Mouse (Mus musculus): ENCODE data around the gene Sf3a3. TPM values are rescaled to one million over a fixed set of nuclear protein-coding genes. Genes with fewer than 3 reads are reported as not detected.

Sf3a3 gene
- total and polyA plus RNA-seq, 2 experiments: 6.6 to 12.1 TPM

DNA sequence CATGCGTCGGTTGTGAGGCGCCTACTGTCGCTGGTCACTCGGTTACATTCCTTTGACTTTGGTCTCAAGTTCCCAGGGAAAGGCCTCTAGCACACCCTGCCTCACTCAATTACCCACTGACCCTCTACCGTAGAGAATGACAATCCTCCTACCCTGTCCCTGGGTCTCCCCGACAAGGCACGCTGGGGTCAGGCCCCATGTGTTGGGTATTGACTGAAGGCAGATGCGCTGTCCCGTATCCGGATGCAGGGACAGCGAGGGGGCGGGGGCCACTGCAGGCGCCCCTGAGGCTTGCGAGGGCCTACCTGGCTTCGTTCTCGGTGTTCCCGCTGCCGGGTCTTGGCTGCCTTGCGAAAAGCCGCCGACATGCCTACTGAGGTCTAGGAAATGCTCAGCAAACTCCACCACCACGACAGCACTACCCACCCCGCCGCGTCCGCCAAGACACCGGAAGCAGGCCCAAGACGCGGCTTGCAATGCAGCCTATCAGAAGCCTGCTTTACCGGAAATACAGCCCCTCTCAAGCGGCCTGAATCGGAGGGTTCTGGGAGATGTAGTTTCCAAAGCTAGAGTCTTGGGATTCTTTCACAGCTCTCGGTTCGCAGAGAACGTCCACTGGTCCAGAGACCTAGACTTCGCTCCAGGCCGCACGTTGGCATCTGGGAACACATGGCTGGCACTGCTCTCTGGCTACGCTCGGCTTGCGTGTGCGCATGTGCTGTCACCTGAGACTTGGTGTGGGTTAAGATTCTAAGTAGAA, 21.3 kb upstream of the Sf3a3 start, which contains the start of gene Utp11:
Gene Utp11, minus strand, starts transcription at position 466 of the 760 bp plus-strand sequence.
- peak within 1 kb of the TSS; percentile 78 for H3K4me3 ChIP-seq (ENCODE audit: insufficient read depth, low read depth, low read length)
- H3K4me1 ChIP-seq (ENCODE audit: control insufficient read depth, insufficient read depth, low read length): peaks cover 2% of the 10 kb centered on the region; the same call in 1 of the 2 replicates
- peaks cover 17% of the 10 kb centered on the region; the same call in 1 of the 2 replicates for H3K79me2 ChIP-seq (ENCODE audit: control insufficient read depth, insufficient read depth, low read length)
- H3K36me3 ChIP-seq (ENCODE audit: control insufficient read depth, insufficient read depth, low read length): no peaks in the 10 kb centered on the region
- WGBS: under 1% methylated on average over 43 of the region's 43 CpGs
- TF ChIP-seq POLR2A (IDR thresholded peaks at IDR 0.05; ENCODE audit: extremely low read depth, insufficient read depth, low read length) (peak; percentile 64; the same call in 1 of the 2 replicates), CTCF (IDR thresholded peaks at IDR 0.05; ENCODE audit: low read depth, low read length) (no peak)
- H3K27me3 ChIP-seq (ENCODE audit: control insufficient read depth, insufficient read depth, low read length): no peaks in the 10 kb centered on the region
- H3K9ac ChIP-seq (ENCODE audit: low read depth, low read length): peak within 1 kb of the TSS; percentile 82
- peak; percentile 99 for DNase-seq (ENCODE audit: extremely low read depth, low read depth, low spot score)
- peak within 1 kb of the TSS; percentile 56 for H3K27ac ChIP-seq (replicated peaks; ENCODE audit: insufficient read depth, low read depth, low read length)

DNA sequence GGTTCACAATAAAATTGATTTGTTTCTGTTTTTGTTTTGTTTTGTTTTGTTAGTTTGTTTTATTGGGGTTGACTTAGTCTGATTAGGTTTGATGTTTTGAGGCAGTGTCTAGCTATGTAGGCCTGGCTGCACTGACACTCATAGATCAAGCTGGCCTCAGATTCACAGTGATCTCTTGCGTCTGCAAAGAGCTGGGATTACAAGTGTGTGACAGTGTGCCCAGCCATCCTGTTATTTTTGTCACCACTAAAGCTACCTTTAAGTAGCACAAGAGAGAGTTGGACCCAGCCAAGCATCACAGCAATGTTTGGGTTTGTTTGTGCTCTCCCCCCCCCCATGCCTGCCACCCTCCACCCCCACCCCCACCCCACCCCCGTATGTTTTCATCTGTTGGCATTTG, 20.0 kb upstream of the Sf3a3 start:
- Histone ChIP-seq H3K4me3 (ENCODE audit: insufficient read depth, low read depth, low read length) (no peak overlapping the region), H3K4me1 (ENCODE audit: control insufficient read depth, insufficient read depth, low read length) (peaks cover 2% of the 10 kb centered on the region; the same call in 1 of the 2 replicates), H3K79me2 (ENCODE audit: control insufficient read depth, insufficient read depth, low read length) (peaks cover 17% of the 10 kb centered on the region; the same call in 1 of the 2 replicates), H3K36me3 (ENCODE audit: control insufficient read depth, insufficient read depth, low read length) (no peaks in the 10 kb centered on the region), H3K27ac (replicated peaks; ENCODE audit: insufficient read depth, low read depth, low read length) (no peak overlapping the region), H3K27me3 (ENCODE audit: control insufficient read depth, insufficient read depth, low read length) (no peaks in the 10 kb centered on the region), H3K9ac (ENCODE audit: low read depth, low read length) (no peak overlapping the region)
- no peak for TF ChIP-seq CTCF (IDR thresholded peaks at IDR 0.05; ENCODE audit: low read depth, low read length)
- no peak for TF ChIP-seq POLR2A (IDR thresholded peaks at IDR 0.05; ENCODE audit: extremely low read depth, insufficient read depth, low read length)
- WGBS: 88% methylated on average over 2 of the region's 2 CpGs
- no peak for DNase-seq (ENCODE audit: extremely low read depth, low read depth, low spot score)

DNA sequence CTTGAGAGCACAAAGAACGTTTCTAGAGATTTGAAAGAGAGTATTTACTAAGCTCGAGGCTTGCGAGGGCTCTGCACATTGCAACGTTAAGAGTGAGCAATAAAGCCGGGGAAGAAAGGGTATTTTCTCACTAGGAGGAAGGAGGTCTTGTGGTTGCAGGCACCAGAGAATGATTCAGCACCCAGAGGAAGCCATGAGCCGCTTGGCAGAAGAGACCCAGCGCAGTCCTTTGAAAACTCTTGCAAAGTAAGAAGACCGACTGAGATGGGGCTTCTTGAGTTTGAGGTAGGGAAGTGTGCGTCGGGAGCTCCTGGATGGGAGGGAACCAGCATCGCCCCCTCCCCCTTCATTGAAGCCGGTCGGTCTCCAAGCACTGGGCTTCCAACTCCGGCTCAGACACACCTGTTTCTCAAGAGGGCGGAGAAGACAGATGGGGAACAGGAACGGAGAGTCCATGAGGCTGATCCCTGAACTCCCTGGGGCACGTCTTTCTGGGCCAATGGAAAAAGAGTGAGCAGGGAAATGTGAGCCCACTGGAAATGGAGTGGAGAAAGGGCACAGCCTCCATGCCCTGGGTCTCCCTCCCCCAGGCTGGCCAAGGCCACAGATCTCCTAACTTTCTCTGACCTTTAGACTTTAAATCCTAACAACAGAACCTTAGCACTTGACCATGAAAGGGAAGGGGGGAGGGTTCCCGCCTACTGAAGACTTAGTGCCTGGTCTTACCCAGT, 18.6 kb upstream of the Sf3a3 start:
- DNase-seq (ENCODE audit: extremely low read depth, low read depth, low spot score): no peak
- H3K27me3 ChIP-seq (ENCODE audit: control insufficient read depth, insufficient read depth, low read length): peaks cover 3% of the 10 kb centered on the region; the same call in 1 of the 2 replicates
- peaks cover under 1% of the 10 kb centered on the region; the same call in 1 of the 2 replicates for H3K4me1 ChIP-seq (ENCODE audit: control insufficient read depth, insufficient read depth, low read length)
- H3K36me3 ChIP-seq (ENCODE audit: control insufficient read depth, insufficient read depth, low read length): no peaks in the 10 kb centered on the region
- H3K9ac ChIP-seq (ENCODE audit: low read depth, low read length): no peak overlapping the region
- no peak overlapping the region for H3K4me3 ChIP-seq (ENCODE audit: insufficient read depth, low read depth, low read length)
- 52% methylated on average over 18 of the region's 18 CpGs for WGBS
- H3K27ac ChIP-seq (replicated peaks; ENCODE audit: insufficient read depth, low read depth, low read length): no peak overlapping the region
- H3K79me2 ChIP-seq (ENCODE audit: control insufficient read depth, insufficient read depth, low read length): peaks cover 12% of the 10 kb centered on the region; the same call in 1 of the 2 replicates
- no peak for TF ChIP-seq POLR2A (IDR thresholded peaks at IDR 0.05; ENCODE audit: extremely low read depth, insufficient read depth, low read length)
- TF ChIP-seq CTCF (IDR thresholded peaks at IDR 0.05; ENCODE audit: low read depth, low read length): no peak

GRCm38 (mm10) chr4:124699791-124700190, 14.8 kb upstream of the Sf3a3 start:
- peaks cover 3% of the 10 kb centered on the region; the same call in 1 of the 2 replicates for H3K27me3 ChIP-seq (ENCODE audit: control insufficient read depth, insufficient read depth, low read length)
- 78% methylated on average over 6 of the region's 6 CpGs for WGBS
- peaks cover 3% of the 10 kb centered on the region for H3K4me1 ChIP-seq (ENCODE audit: control insufficient read depth, insufficient read depth, low read length)
- no peak for DNase-seq (ENCODE audit: extremely low read depth, low read depth, low spot score)
- no peak overlapping the region for H3K4me3 ChIP-seq (ENCODE audit: insufficient read depth, low read depth, low read length)
- no peaks in the 10 kb centered on the region for H3K36me3 ChIP-seq (ENCODE audit: control insufficient read depth, insufficient read depth, low read length)
- H3K79me2 ChIP-seq (ENCODE audit: control insufficient read depth, insufficient read depth, low read length): no peaks in the 10 kb centered on the region
- TF ChIP-seq CTCF (IDR thresholded peaks at IDR 0.05; ENCODE audit: low read depth, low read length) (no peak), POLR2A (IDR thresholded peaks at IDR 0.05; ENCODE audit: extremely low read depth, insufficient read depth, low read length) (no peak)
- no peak overlapping the region for H3K27ac ChIP-seq (replicated peaks; ENCODE audit: insufficient read depth, low read depth, low read length)
- H3K9ac ChIP-seq (ENCODE audit: low read depth, low read length): no peak overlapping the region

DNA sequence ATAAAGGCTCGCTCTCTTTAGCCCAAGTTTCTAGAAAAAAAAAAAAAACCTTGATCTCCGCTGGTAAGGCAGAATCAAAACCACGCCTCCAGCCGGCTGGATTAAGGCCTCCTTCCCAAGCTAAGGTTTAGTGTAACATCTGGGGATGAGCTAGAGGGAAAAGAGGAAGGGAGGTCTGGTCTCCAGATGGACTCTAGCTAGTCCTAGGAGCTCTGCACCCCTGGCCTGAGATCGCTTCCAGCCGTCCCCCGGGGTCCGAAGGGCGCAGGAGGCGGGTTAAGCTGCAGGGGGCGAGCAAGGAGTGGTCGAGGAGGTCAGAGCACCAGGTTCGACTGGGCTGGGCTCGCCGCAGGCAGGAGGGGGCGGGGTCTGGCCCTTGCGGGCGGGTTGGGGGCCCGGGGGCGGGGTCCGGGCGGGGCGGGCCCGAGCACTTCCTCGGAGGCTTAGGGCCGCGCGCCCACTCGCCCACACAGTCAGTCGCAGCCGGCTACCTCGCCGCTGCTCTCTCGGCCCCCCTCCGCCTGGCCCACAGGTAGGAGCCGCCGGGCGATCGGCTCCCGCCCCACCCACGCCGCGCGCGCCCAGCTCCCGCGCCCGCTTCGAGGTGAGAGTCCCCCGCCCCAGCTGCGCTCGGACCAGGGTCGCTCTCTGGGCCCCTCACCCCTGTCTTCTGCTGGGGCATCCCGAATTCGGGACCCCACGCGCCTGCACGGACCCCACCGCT, 14.2 kb upstream of the Sf3a3 start, which contains the start of gene Fhl3:
Gene Fhl3, plus strand, starts transcription at position 454 of the 724 bp plus-strand sequence.
- no peak within 1 kb of the TSS for H3K27ac ChIP-seq (replicated peaks; ENCODE audit: insufficient read depth, low read depth, low read length)
- H3K4me3 ChIP-seq (ENCODE audit: insufficient read depth, low read depth, low read length): peak within 1 kb of the TSS; percentile 89
- H3K79me2 ChIP-seq (ENCODE audit: control insufficient read depth, insufficient read depth, low read length): no peaks in the 10 kb centered on the region
- no peaks in the 10 kb centered on the region for H3K36me3 ChIP-seq (ENCODE audit: control insufficient read depth, insufficient read depth, low read length)
- peak within 1 kb of the TSS; percentile 84 for H3K9ac ChIP-seq (ENCODE audit: low read depth, low read length)
- TF ChIP-seq CTCF (IDR thresholded peaks at IDR 0.05; ENCODE audit: low read depth, low read length): no peak
- TF ChIP-seq POLR2A (IDR thresholded peaks at IDR 0.05; ENCODE audit: extremely low read depth, insufficient read depth, low read length): no peak
- peaks cover 3% of the 10 kb centered on the region; the same call in 1 of the 2 replicates for H3K27me3 ChIP-seq (ENCODE audit: control insufficient read depth, insufficient read depth, low read length)
- 2% methylated on average over 53 of the region's 59 CpGs for WGBS
- DNase-seq (ENCODE audit: extremely low read depth, low read depth, low spot score): peak; percentile 17
- H3K4me1 ChIP-seq (ENCODE audit: control insufficient read depth, insufficient read depth, low read length): peaks cover 3% of the 10 kb centered on the region

All from liver, adult 2 months (tissue).